Mouse (Mus musculus) left cerebral cortex, postnatal 36 days (tissue): ENCODE data around the gene Hjurp. TPM values are rescaled to one million over a fixed set of nuclear protein-coding genes. Genes with fewer than 3 reads are reported as not detected.

ENCODE experiments used
- DNase-seq, 2 experiments: peaks; one replicate each; pipeline ENCODE4 v3.0.0; 2021 to 2022; ENCODE audit warnings: low spot score in 2 of 2, mixed read lengths in 1 of 2
- intact Hi-C: fragments of 180-260 bp; cut with DNase I; formaldehyde crosslinking; loops from one replicate; pipeline ENCODE4 v1.15.1; 2025
- total RNA-seq, 2 experiments: library from RNA; stranded (reverse); gene quantifications; 2 replicates each; pipeline ENCODE4 v1.2.3; 2021

Hjurp gene
- total RNA-seq, 2 experiments from 2014 or later = 33.0 to 38.9 TPM

DNA sequence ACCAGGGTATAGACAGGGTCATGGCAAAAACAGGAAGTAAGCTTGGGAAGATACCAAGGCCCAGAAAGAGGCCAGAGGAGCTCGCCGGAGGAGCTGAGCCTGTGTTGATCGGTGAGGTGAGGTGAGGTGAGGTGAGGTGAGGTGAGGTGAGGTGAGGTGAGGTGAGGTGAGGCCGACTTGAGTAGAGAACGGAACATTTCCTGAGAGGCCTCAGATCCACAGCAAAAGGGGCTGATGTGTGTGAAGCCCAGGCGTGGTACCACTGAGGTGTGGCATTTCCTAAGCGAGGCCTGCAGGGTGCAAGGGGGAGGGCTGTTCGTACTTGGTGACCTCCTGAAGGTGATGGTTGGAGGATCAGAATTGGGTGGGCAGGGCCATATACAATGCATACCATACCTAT is 24.3 kb downstream of the Hjurp start:
- DNase-seq = no peak
- intact Hi-C loops = no loop called here

- intact Hi-C loops = no loop called here
- DNase-seq = no peak
Measured at GRCm38 (mm10) chr1:88250023-88250422, 27.4 kb downstream of the Hjurp start.

DNA sequence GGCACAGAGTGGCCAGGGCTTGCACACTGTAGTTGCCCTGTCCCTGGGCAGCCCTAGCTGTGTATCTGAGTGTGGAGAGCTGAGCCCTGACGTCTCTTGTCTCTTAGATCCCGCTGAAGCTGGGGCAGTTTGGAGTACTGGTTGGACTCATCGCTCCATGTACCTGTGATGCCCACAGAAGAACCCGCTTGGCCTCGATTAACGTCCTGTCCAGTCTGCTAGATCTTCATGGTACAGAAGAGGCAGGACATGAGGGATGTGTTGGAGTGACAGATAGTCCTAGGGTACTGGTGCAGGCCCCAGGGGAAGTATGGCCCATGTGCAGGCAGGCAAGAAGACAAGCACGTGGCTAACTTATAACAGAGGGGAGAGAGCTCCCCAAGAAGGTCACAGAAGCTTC is 27.8 kb downstream of the Hjurp start:
- intact Hi-C loops = loop anchor here (5.0 kb wide), 1 partner anchor 58 kb away; no protein-coding TSS in a partner anchor
- no peak for DNase-seq

GRCm38 (mm10) chr1:88248658-88249057 is 28.8 kb downstream of the Hjurp start:
- intact Hi-C loops = loop anchor here (5.0 kb wide), 1 partner anchor 59 kb away; no protein-coding TSS in a partner anchor
- no peak for DNase-seq

DNA sequence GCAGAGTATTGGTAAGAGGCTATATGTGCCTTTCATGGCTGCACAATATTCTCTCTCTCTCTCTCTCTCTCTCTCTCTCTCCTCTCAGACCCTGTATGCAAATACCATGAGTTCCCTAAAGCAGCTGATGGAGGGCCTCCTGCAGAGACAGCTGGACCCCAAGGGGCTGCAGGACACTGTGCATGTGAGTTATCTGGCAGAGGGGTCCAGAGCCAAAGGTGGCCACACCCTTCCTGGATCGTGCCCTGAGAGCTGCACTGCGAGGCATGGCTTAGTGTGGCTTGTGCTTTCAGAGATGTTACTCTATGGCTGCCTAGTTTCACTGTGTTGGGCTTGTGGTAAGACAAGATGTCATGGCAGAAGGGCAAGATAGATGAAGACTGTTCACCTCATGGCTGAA is 29.8 kb downstream of the Hjurp start:
- intact Hi-C loops = loop anchor here (5.0 kb wide), 1 partner anchor 60 kb away; no protein-coding TSS in a partner anchor
- DNase-seq = no peak

DNA sequence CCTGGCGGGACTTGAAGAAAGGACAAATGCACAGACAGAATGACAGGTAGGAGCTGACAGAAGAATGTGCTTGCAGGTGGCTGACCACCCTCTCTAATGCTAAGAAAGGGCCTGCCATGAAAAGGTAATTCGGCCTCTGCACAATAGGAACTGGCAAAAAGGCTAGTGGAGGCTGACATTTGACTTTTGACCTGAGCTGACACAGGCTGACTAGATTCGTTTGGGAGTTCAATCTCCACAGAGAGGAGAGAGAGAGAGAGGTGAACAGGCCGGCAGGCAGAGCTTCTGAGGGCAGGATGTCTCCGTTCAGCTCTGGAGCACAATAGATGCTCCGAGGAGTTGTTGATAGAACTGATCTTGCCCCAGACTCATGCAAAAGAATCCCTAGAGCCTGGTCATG is 31.0 kb downstream of the Hjurp start:
- no peak for DNase-seq

GRCm38 (mm10) chr1:88245881-88246280 is 31.6 kb downstream of the Hjurp start:
- DNase-seq = no peak
- intact Hi-C loops = loop anchor here (5.0 kb wide), 1 partner anchor 61 kb away; no protein-coding TSS in a partner anchor

More for the DNA sequence above, 31.0 kb downstream of the Hjurp start:
- intact Hi-C loops = loop anchor here (5.0 kb wide), 1 partner anchor 61 kb away; no protein-coding TSS in a partner anchor

- DNase-seq = no peak
- intact Hi-C loops = no loop called here
Measured at GRCm38 (mm10) chr1:88243861-88244260, 33.6 kb downstream of the Hjurp start.

GRCm38 (mm10) chr1:88240579-88240978 is 36.9 kb downstream of the Hjurp start:
- intact Hi-C loops = no loop called here
- no peak for DNase-seq

DNA sequence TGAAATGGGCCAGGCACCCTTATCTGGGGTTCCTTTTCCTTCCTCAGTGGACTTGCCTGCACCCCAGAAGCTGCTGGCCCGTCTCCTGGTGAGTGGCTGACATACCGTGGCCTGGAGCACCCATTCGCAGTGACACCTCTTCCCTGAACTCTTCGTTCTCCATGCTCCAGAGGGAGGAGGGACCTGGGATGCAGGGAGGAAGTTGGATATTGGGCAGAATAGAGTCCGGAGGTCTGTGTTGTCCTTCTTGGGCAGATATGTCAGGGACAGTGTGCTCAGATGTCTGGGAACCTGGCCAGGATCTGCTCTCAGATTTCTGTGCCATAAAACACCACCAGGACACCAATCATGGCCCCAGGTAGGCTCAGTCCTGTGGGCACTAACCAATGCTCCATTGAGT is 37.4 kb downstream of the Hjurp start:
- intact Hi-C loops = no loop called here

GRCm38 (mm10) chr1:88238771-88239170 is 38.7 kb downstream of the Hjurp start:
- intact Hi-C loops = no loop called here

More for the DNA sequence above, 37.4 kb downstream of the Hjurp start:
- no peak for DNase-seq

DNA sequence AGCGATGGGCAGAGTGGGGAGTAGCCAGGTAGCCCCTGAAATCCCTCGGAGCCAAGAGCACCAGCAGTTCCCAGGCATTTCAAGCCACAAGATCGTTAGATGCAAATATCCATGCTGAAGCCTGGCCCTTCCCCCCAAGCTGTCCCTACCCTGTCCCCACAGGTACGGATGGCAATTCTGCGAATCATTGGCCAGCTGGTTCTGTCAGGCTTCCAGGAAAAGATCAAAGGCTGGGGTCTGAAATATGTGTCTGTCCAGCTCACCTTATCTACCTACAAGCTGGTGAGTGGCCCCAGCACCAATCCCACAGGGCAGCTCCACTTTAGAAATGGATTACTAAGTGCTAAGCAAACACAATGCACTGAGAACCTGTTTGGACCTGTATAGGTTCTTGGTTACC is 40.1 kb downstream of the Hjurp start:
- intact Hi-C loops = no loop called here
- DNase-seq = no peak

More at GRCm38 (mm10) chr1:88238771-88239170, 38.7 kb downstream of the Hjurp start:
- no peak for DNase-seq

GRCm38 (mm10) chr1:88235894-88236415 is 41.5 kb downstream of the Hjurp start:
- intact Hi-C loops = no loop called here
- no peak for DNase-seq

DNA sequence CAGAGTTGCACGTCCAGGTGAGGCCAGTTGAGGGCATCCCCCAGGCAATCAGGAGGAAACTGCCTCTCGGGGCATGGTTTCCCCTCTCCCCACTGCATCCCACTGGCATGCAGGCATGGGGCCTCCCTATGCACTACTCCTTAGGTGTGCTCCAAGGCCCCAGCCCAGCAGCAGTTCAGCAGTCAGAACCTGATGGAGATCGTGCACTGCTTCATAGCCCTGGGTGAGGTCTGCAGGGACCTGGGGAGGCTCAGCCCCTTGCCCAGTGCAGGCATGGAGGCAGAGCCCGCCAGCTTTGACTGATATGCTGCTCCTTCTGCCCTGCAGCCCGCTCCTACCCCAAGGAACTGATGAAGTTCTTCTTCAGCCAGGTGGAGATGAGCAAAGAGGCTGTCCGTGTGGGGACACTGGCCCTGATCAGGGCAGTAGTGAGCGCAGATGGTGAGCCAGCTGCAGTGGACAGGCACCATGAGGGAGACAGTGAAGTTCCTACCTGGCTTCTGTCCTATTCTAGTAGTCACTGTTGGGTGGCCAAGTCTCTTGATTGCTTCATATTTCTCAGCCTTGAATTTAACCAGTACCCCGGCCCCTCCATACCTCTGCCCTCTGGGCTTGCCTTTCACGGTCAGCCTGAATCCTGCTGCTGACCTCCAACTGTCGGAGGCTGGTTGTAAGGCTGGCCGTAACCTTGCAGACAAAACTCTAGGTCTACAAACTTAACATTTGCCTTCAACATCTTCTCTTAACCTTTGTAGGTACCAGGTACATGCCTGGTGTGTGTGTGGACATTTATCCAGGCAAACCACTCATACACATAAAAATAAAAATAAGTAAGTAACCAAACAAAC is 42.2 kb downstream of the Hjurp start:
- no peak for DNase-seq
- intact Hi-C loops = no loop called here

DNA sequence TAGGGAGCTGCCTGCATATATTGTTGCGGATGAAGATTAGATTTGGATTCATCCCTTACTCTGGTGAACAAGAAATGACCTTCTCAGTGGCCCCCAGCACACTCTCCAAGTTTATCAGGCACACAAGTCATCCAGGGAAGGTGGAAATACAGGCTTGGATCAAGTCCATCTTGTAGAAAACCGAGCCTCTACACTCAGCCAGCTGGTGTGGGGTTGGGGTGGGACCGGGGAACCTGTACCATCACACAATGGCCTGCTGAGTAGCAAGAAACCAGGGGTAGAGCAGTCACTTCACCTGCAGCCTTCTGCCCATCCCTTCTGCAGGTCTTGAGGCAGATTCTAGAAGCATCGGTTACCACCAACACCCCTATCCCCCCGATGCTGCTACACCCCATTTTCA is 42.8 kb downstream of the Hjurp start:
- no peak for DNase-seq
- intact Hi-C loops = no loop called here

GRCm38 (mm10) chr1:88234248-88234610 is 43.2 kb downstream of the Hjurp start:
- no peak for DNase-seq
- intact Hi-C loops = no loop called here

DNA sequence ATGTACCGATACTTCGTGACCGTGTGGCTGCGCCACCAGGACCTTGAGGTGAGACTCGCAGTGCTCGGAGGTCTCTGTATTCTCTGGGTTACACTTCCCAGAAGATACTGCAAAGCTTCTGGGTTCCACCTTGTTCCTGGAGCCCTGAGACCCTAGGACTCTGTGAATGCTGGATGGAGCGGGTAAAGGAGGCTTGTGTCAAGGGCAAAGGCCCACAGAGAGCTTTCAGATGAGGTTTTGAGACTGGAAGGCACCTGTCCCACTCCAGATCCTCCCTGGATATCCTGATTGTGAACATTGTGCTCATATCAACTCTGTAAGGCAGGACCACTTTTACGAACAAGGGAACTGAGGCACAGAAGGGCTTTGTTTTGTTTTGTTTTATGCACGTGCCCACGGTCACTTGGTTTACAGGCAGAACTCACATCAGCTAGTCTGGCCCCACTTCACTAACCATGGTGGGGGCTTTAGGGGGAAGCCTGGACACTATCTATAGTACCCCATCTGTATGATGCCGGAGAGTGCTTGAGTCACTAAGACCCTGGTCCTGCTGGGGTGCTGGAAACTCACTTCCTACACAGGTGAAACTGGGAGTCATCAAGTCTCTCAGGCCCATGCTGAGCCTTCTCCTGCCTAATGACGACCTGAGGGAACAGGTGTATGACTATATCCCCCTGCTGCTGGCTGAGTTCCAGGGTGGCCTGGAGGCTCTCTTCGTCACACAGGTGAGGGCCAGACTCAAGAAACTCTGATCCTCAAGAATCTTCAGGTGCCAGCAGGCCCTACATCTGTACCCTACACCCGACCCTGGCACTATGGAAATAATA is 43.8 kb downstream of the Hjurp start:
- intact Hi-C loops = no loop called here
- no peak for DNase-seq

DNA sequence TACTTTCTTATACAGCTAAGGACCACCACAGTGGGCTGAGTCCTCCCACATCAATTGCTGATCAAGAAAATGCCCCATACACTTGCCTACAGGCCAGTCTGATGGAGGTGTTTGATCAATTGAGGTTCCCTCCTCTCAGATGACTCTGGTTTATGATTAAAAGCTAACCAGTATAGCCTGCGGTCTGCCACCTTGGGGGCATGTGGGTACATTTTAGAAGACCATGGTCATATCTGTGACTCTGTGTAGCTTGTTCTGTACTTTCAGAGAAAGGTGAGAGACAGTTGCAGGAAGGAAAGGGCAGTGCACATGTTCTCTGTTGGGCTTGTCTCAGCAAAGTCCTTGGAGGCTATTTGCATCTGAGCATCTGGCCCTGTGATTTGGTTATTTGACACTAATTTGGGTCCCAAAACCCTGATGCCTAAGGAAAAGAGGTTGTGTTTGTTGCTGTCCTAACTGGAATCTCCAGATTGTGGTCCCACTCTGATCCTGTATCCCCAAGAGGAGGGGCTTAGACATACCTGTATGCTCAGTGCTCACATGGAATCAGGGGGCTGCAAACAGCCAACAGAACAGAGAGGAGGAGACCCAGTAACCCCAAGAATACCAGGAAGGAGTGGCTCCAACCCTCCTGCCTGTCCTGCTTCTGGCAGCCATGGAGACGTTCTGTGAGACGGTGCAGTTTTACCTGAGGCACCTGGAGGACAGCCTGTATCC is 44.6 kb downstream of the Hjurp start:
- DNase-seq = no peak
- intact Hi-C loops = no loop called here

- no peak for DNase-seq
- intact Hi-C loops = no loop called here
Measured at GRCm38 (mm10) chr1:88231803-88232499, 45.5 kb downstream of the Hjurp start.
